Mouse (Mus musculus) olfactory bulb, adult 2 months (tissue): ENCODE measurements at regions not wholly inside any gene's neighbourhood (a gene's known extent, or its start where the extent isn't known, plus 50 kb on each side); places are given as distances from the start of the nearest gene placed in this dataset.

Experiments used
- CTCF ChIP-seq: fragments of 200-500 bp; IDR thresholded peaks from 2 replicates; pipeline ENCODE4 v1.5.1; 2012; ENCODE audit warnings: low read depth, mild to moderate bottlenecking, low read length, moderate library complexity; ENCODE audit not compliant: insufficient read depth
- POLR2A ChIP-seq: fragments of 200-500 bp; IDR thresholded peaks from 2 replicates; pipeline ENCODE4 v1.6.1; 2012; ENCODE audit warnings: mild to moderate bottlenecking, low read depth, low read length, moderate library complexity; ENCODE audit not compliant: insufficient read depth

DNA sequence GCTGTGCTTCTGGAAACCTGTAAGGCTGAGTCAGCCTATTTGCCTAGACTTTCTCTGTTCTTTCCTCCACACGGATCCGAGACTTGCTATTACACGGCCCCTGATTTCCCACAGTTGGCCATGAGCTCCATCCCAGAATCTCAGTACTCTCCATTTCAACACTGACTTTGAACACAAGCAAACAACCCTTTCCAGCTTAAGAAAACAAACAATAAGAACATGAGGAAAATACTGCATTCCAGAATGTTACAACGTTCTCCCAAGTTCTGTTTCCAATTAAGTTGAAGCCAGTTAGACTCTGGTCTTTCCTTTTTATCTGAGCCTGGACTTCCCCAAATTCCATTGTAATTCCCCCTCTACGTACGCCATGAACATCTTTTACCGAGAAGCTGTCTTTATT is 206.4 kb upstream of the Rnd3 start:
- TF ChIP-seq CTCF, result no peak
- TF ChIP-seq POLR2A, result no peak
